Mouse (Mus musculus): ENCODE data around the gene Xpnpep3.
A peak's percentile ranks its signal among the peaks of the same experiment; 100 is the strongest.
"Not testable (repeated sequence)": the region's sequence is repeated elsewhere in the genome, so short reads cannot be mapped to it uniquely, and the experiment has no call there.

Gene Xpnpep3

DNA sequence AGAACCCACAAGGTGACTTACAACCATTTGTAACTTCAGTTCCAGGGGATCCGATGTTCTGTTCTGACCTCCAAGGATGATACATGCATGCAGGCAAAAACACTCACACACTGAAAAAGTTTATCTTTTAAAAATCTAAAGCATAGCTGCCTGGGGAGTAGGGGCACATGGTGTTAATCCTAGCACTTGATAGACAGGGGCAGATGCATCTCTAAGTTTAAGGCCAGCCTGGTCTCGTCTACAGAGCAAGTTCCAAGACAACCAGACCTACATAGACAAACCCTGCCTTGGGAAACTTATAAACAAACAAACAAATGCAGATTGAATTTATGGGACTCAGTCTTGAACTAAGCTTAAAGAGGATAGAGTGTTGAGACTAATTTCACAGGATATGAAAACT is 21.1 kb upstream of the Xpnpep3 start:
- H3K27me3 ChIP-seq (ENCODE audit: insufficient read depth, low read length) = no peaks in the 10 kb centered on the region
- H3K4me3 ChIP-seq (replicated peaks; ENCODE audit: low read length) = no peak overlapping the region
- no peaks in the 10 kb centered on the region for H3K9me3 ChIP-seq (ENCODE audit: low read length)
- TF ChIP-seq POU5F1 (IDR thresholded peaks at IDR 0.05; ENCODE audit: borderline replicate concordance, low read length) (no peak), CTCF (conservative IDR thresholded peaks at IDR 0.05; ENCODE audit: low read length) (no peak), NANOG (IDR thresholded peaks at IDR 0.05; ENCODE audit: borderline replicate concordance, low read length) (no peak)
- H3K36me3 ChIP-seq (ENCODE audit: insufficient read depth, low read length) = peaks cover 99% of the 10 kb centered on the region
- H3K4me1 ChIP-seq (replicated peaks; ENCODE audit: low read depth, low read length) = peaks cover 10% of the 10 kb centered on the region; the same call in 1 of the 2 replicates

- Histone ChIP-seq H3K4me3 (replicated peaks; ENCODE audit: low read length) (no peak overlapping the region), H3K36me3 (ENCODE audit: insufficient read depth, low read length) (peaks cover 98% of the 10 kb centered on the region), H3K4me1 (replicated peaks; ENCODE audit: low read depth, low read length) (peaks cover 6% of the 10 kb centered on the region; the same call in 1 of the 2 replicates), H3K27me3 (ENCODE audit: insufficient read depth, low read length) (no peaks in the 10 kb centered on the region), H3K9me3 (ENCODE audit: low read length) (no peaks in the 10 kb centered on the region)
- no peak for TF ChIP-seq POU5F1 (IDR thresholded peaks at IDR 0.05; ENCODE audit: borderline replicate concordance, low read length)
- TF ChIP-seq NANOG (IDR thresholded peaks at IDR 0.05; ENCODE audit: borderline replicate concordance, low read length) = no peak
- TF ChIP-seq CTCF (conservative IDR thresholded peaks at IDR 0.05; ENCODE audit: low read length) = peak; percentile 61
Measured at GRCm38 (mm10) chr15:81386327-81386726, 13.6 kb upstream of the Xpnpep3 start.

DNA sequence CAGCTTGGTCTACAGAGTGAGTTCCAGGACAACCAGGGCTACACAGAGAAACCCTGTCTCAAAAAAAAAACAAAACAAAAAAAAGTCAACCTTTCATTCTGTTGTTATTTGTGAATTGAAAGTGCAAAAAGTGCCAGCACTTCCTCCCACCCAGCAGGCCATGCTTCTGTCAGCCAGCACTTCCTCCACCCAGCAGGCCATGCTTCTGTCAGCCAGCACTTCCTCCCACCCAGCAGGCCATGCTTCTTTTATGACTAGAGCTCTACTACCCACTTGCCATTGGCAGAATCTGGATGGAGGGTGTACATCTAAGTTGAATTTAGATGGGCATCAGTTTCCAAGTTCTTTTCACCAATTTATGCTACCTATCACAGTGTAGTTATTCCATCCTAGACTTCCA is 6.9 kb upstream of the Xpnpep3 start:
- no peaks in the 10 kb centered on the region for H3K9me3 ChIP-seq (ENCODE audit: low read length)
- no peak for TF ChIP-seq NANOG (IDR thresholded peaks at IDR 0.05; ENCODE audit: borderline replicate concordance, low read length)
- no peak for TF ChIP-seq CTCF (conservative IDR thresholded peaks at IDR 0.05; ENCODE audit: low read length)
- TF ChIP-seq POU5F1 (IDR thresholded peaks at IDR 0.05; ENCODE audit: borderline replicate concordance, low read length) = no peak
- no peak overlapping the region for H3K4me3 ChIP-seq (replicated peaks; ENCODE audit: low read length)
- H3K27me3 ChIP-seq (ENCODE audit: insufficient read depth, low read length) = no peaks in the 10 kb centered on the region
- peaks cover 96% of the 10 kb centered on the region for H3K36me3 ChIP-seq (ENCODE audit: insufficient read depth, low read length)
- H3K4me1 ChIP-seq (replicated peaks; ENCODE audit: low read depth, low read length) = peaks cover 47% of the 10 kb centered on the region

GRCm38 (mm10) chr15:81394211-81394915 is 5.6 kb upstream of the Xpnpep3 start:
- Histone ChIP-seq H3K9me3 (ENCODE audit: low read length) (no peaks in the 10 kb centered on the region), H3K4me3 (replicated peaks; ENCODE audit: low read length) (no peak overlapping the region), H3K27me3 (ENCODE audit: insufficient read depth, low read length) (no peaks in the 10 kb centered on the region), H3K4me1 (replicated peaks; ENCODE audit: low read depth, low read length) (peaks cover 53% of the 10 kb centered on the region), H3K36me3 (ENCODE audit: insufficient read depth, low read length) (peaks cover 83% of the 10 kb centered on the region)
- TF ChIP-seq POU5F1 (IDR thresholded peaks at IDR 0.05; ENCODE audit: borderline replicate concordance, low read length) (no peak), CTCF (conservative IDR thresholded peaks at IDR 0.05; ENCODE audit: low read length) (no peak), NANOG (IDR thresholded peaks at IDR 0.05; ENCODE audit: borderline replicate concordance, low read length) (no peak)

DNA sequence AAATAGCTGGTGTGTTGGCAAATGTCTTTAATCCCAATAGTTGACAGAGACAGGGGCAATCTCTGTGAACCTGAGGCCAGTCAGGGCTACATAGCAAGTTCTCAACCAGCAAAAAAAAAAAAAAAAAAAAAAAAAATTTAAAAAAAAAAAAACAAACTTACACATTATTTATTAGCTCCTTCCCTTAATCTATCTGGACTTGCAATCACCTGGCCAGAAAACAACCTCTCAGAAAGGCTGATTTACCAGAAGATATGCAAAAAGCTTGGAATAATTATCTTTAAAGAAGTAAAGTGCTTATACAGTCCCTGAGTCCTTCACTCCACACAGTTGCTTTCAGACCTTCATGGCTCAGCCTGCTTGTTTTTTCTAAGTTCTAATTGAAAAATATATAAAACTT is 1.7 kb upstream of the Xpnpep3 start:
- Histone ChIP-seq H3K9me3 (ENCODE audit: low read length) (no peaks in the 10 kb centered on the region), H3K27me3 (ENCODE audit: insufficient read depth, low read length) (no peaks in the 10 kb centered on the region), H3K36me3 (ENCODE audit: insufficient read depth, low read length) (peaks cover 54% of the 10 kb centered on the region), H3K4me1 (replicated peaks; ENCODE audit: low read depth, low read length) (peaks cover 55% of the 10 kb centered on the region), H3K4me3 (replicated peaks; ENCODE audit: low read length) (peak overlapping the region; percentile 99)
- TF ChIP-seq CTCF (conservative IDR thresholded peaks at IDR 0.05; ENCODE audit: low read length) = no peak
- no peak for TF ChIP-seq NANOG (IDR thresholded peaks at IDR 0.05; ENCODE audit: borderline replicate concordance, low read length)
- no peak for TF ChIP-seq POU5F1 (IDR thresholded peaks at IDR 0.05; ENCODE audit: borderline replicate concordance, low read length)

GRCm38 (mm10) chr15:81399297-81399637 is 671 bp upstream of the Xpnpep3 start:
- Histone ChIP-seq H3K4me1 (replicated peaks; ENCODE audit: low read depth, low read length) (peaks cover 48% of the 10 kb centered on the region), H3K9me3 (ENCODE audit: low read length) (no peaks in the 10 kb centered on the region), H3K4me3 (replicated peaks; ENCODE audit: low read length) (peak overlapping the region; percentile 99), H3K27me3 (ENCODE audit: insufficient read depth, low read length) (no peaks in the 10 kb centered on the region), H3K36me3 (ENCODE audit: insufficient read depth, low read length) (peaks cover 43% of the 10 kb centered on the region)
- TF ChIP-seq CTCF (conservative IDR thresholded peaks at IDR 0.05; ENCODE audit: low read length) (no peak), POU5F1 (IDR thresholded peaks at IDR 0.05; ENCODE audit: borderline replicate concordance, low read length) (no peak), NANOG (IDR thresholded peaks at IDR 0.05; ENCODE audit: borderline replicate concordance, low read length) (no peak)

GRCm38 (mm10) chr15:81405008-81405407 is 5.1 kb downstream of the Xpnpep3 start:
- TF ChIP-seq NANOG (IDR thresholded peaks at IDR 0.05; ENCODE audit: borderline replicate concordance, low read length) (no peak), POU5F1 (IDR thresholded peaks at IDR 0.05; ENCODE audit: borderline replicate concordance, low read length) (no peak), CTCF (conservative IDR thresholded peaks at IDR 0.05; ENCODE audit: low read length) (no peak)

GRCm38 (mm10) chr15:81408199-81408598 is 8.3 kb downstream of the Xpnpep3 start, which contains the start of gene Dnajb7:
Gene Dnajb7, minus strand, starts transcription at chr15:81408299.
- Histone ChIP-seq H3K36me3 (ENCODE audit: insufficient read depth, low read length) (peaks cover 20% of the 10 kb centered on the region; the same call in 1 of the 2 replicates), H3K4me1 (replicated peaks; ENCODE audit: low read depth, low read length) (0 out of 2 replicates have a peak, but pooled peaks cover 3% of the 10 kb centered on the region), H3K4me3 (replicated peaks; ENCODE audit: low read length) (no peak within 1 kb of the TSS), H3K9me3 (ENCODE audit: low read length) (no peaks in the 10 kb centered on the region), H3K27me3 (ENCODE audit: insufficient read depth, low read length) (no peaks in the 10 kb centered on the region)
- TF ChIP-seq NANOG (IDR thresholded peaks at IDR 0.05; ENCODE audit: borderline replicate concordance, low read length) (no peak), POU5F1 (IDR thresholded peaks at IDR 0.05; ENCODE audit: borderline replicate concordance, low read length) (no peak), CTCF (conservative IDR thresholded peaks at IDR 0.05; ENCODE audit: low read length) (no peak)

More at GRCm38 (mm10) chr15:81405008-81405407, 5.1 kb downstream of the Xpnpep3 start:
- no peaks in the 10 kb centered on the region for H3K27me3 ChIP-seq (ENCODE audit: insufficient read depth, low read length)
- H3K4me3 ChIP-seq (replicated peaks; ENCODE audit: low read length) = no peak overlapping the region
- H3K9me3 ChIP-seq (ENCODE audit: low read length) = no peaks in the 10 kb centered on the region
- peaks cover 24% of the 10 kb centered on the region for H3K36me3 ChIP-seq (ENCODE audit: insufficient read depth, low read length)
- peaks cover 15% of the 10 kb centered on the region for H3K4me1 ChIP-seq (replicated peaks; ENCODE audit: low read depth, low read length)

DNA sequence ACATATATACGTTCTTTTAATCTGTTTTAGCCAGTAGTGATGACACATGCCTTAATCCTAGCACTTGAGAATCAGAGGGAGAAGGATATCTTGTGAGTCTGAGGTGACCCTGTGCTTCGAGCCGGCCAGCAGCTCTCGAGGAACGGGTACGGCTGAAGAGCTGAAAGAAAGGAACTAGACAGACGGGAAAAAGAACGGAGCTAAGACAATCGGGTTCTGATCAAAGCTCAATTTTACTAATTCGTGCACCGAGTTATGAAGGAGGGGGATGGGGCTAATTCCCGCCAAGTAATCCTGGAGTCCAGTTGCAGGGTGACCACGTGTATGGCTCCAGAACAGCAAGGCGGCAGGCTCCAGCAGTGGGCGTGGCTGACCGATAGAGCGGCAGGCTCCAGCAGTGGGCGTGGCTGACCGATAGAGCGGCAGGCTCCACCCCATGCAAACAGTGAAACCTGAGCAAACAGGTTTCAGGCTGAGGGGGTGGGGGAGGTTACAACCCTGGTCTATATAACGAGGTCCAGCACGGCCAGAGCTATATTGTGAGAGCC is 16.9 kb downstream of the Xpnpep3 start:
- H3K36me3 ChIP-seq (ENCODE audit: insufficient read depth, low read length) = peaks cover 42% of the 10 kb centered on the region
- not testable (repeated sequence) for H3K27me3 ChIP-seq (ENCODE audit: insufficient read depth, low read length); H3K9me3 ChIP-seq (ENCODE audit: low read length)
- peak overlapping the region; percentile 13; the same call in 1 of the 2 replicates for H3K4me3 ChIP-seq (replicated peaks; ENCODE audit: low read length)
- H3K4me1 ChIP-seq (replicated peaks; ENCODE audit: low read depth, low read length) = peaks cover 27% of the 10 kb centered on the region
